Mouse (Mus musculus): ENCODE results near the gene Man2b2.

Gene Man2b2

DNA sequence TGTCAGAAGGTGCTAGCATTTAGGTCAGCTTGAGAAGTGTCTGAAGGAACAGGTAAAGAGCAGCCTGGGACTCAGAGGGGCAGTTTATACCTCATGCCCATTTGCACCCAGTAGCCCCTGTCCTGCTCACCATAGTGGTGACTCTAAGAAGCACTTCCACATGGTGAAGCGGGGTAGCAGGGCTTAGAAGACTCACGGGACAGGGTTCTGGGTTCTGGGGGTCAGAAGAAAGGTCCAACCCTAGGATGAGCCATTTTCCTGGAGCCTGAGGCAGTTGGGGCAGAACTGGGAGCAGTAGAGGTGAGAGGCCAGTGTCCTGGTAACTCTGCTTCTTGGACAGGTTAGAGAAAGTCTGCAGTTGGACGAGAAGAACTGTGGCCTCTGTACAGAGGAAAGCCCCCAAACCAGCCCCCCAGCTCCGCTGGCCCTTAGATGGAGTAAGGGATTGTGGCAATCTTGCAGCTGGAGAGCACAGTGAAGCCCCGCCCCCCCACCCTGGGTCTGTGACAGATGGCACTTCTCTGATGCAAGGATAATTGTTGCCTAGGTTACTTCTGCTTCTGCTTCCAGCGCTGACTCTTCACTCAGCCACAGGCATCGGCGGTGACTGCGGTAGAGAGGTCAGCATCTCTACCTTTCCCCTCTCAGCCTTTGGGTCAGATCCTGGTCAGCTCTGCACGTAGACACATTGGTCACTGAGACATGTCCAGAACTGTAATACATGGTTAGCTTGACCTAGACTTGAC lies 63.3 kb downstream of the Man2b2 start:
- DNase-seq (ENCODE audit: low spot score): no peak

DNA sequence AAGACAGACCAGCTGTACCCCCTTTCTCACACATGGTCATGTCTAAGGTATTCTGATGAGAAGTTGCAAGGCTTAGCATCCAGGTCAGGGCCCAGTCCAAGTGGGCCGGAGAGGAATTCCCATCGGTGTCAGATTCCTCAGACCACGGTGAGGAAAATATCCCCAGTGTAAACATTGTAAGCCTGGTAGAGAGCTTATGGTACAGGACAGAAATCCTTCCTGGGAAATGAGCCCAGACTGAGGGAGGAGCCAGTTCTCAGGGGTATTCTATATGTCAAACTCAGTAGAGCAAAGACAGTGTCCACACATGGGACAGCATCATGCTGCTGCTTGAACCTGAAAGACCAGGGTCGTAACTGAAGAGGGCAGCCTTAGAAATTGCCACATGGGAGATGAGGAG lies 70.6 kb downstream of the Man2b2 start:
- DNase-seq (ENCODE audit: low spot score): no peak

DNA sequence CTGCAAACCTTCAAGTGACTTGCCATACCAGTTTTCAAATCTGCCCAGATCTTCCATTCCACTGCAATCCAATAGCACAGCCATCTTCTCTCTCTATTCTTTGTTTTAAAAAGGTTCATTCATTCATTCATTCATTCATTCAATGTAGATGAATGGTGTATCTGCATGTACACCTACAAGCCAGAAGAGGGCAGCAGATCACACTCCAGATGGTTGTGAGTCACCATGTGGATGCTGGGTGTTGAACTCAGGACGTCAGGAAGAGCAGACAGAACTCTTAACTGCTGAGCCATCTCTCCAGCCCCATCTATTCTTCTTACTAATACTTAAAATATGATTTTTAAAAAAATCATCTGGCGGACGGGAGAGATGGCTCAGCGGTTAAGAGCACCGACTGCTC lies 73.4 kb downstream of the Man2b2 start:
- no peak for DNase-seq (ENCODE audit: low spot score)

Data from yolk sac, embryonic 10.5 days (tissue).